Mouse (Mus musculus) small intestine, adult 10 weeks (tissue): ENCODE results near the gene Mtfp1. TPM values are rescaled to one million over a fixed set of nuclear protein-coding genes. Genes with fewer than 3 reads are reported as not detected.

Source experiments
- polyA plus RNA-seq: library from polyadenylated mRNA; stranded (reverse); fragments of 350-450 nt; fragmentation: Illumina TruSeq; extraction: RNeasy Lipid Tissue Mini Kit (QIAGEN cat#74804); gene quantifications from one replicate; pipeline ENCODE4 v1.2.3, GENCODE M21; 2014; ENCODE audit warnings: low replicate concordance

Gene Mtfp1
- 11.7 TPM for polyA plus RNA-seq

DNA sequence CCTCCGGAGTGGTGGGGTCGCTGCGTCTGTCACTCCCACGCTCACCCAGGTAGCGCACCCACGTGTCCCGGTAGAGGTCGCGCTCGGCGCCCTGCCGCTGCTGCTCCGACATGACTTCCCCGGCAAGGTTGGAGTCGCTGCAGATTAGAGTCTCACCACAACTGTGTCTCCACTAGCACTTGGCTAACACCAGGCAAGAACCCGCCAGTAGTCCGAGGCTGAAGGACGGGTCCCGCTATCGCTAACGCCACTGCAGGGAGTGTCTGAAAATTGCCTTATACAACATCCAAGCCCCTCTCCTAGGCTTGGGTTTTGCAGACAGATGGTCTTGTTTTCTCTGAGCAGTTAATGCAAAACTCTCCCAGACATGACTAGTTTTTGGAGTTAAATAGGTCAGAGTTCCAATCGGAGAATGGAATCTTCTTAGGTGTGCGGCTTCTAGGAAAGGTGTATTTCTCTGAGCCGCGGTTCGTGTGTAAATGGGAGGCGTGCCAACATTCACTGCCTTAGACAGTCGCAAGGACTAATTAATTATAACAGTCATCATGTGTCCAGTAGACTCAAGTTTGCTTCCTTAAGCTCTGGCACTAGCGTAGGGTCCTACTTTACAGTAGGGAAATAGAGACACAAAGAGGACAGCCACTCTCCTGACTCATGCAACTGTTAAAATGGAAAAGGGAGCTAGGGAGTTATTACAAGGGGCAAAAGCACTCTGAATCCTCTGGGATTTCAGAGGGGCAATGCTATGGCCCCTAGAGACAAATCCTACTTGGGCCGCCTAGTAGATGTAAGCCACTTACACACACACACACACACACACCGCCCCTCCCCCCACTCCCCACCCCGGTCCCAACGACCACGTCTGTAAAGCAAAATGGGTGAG lies at the start of gene Mtfp1:
Gene Mtfp1, minus strand, starts transcription at position 275 of the 883 bp plus-strand sequence.

GRCm38 (mm10) chr11:4134986-4135935 lies 40.0 kb upstream of the Mtfp1 start, which contains the start of gene Rnf215:
TSS of gene Rnf215 (plus strand) at chr11:4135202.

GRCm38 (mm10) chr11:4122742-4123579 lies 27.7 kb upstream of the Mtfp1 start, which contains the start of gene Sec14l2:
TSS of gene Sec14l2 (minus strand) at chr11:4123415.

GRCm38 (mm10) chr11:4064627-4065122 lies 30.6 kb downstream of the Mtfp1 start, which contains the start of gene Sec14l3:
TSS of gene Sec14l3 (plus strand) at chr11:4064841.

Other genes starting within 250 kb of the Mtfp1 start
- not detected for gene Osbp2, start 231.5 kb downstream of the Mtfp1 start, polyA plus RNA-seq
- not detected for gene 4921536K21Rik, start 200.3 kb downstream of the Mtfp1 start, polyA plus RNA-seq
- 1.1 TPM for gene Dusp18, start 200.2 kb downstream of the Mtfp1 start, polyA plus RNA-seq
- not detected for gene Slc35e4, start 180.8 kb downstream of the Mtfp1 start, polyA plus RNA-seq
- 2.6 TPM for gene Tcn2, start 163.3 kb downstream of the Mtfp1 start, polyA plus RNA-seq
- gene Pes1, start 131.5 kb downstream of the Mtfp1 start, polyA plus RNA-seq: 9.3 TPM
- gene 4930556J24Rik, start 118.7 kb downstream of the Mtfp1 start, polyA plus RNA-seq: not detected
- gene Gal3st1, start 111.8 kb downstream of the Mtfp1 start, polyA plus RNA-seq: 0.89 TPM
- not detected for gene Sec14l4, start 64.0 kb downstream of the Mtfp1 start, polyA plus RNA-seq
- gene Sec14l3, start 30.6 kb downstream of the Mtfp1 start, polyA plus RNA-seq: not detected
- 64.0 TPM for gene Sec14l2, start 28.0 kb upstream of the Mtfp1 start, polyA plus RNA-seq
- gene Rnf215, start 39.8 kb upstream of the Mtfp1 start, polyA plus RNA-seq: 2.5 TPM
- 1.3 TPM for gene Ccdc157, start 64.8 kb upstream of the Mtfp1 start, polyA plus RNA-seq
- 9.0 TPM for gene Sf3a1, start 64.9 kb upstream of the Mtfp1 start, polyA plus RNA-seq
- gene Tbc1d10a, start 91.3 kb upstream of the Mtfp1 start, polyA plus RNA-seq: not detected
- not detected for gene Castor1, start 122.8 kb upstream of the Mtfp1 start, polyA plus RNA-seq
- not detected for gene Osm, start 141.0 kb upstream of the Mtfp1 start, polyA plus RNA-seq
- gene Lif, start 162.1 kb upstream of the Mtfp1 start, polyA plus RNA-seq: 0.74 TPM